Mouse (Mus musculus): Measurements from ENCODE around the gene Rasgrp4.
"Not testable (repeated sequence)": the region's sequence is repeated elsewhere in the genome, so short reads cannot be mapped to it uniquely, and the experiment has no call there.

The Rasgrp4 gene

GRCm38 (mm10) chr7:29134693-29135386 is at the start of gene Rasgrp4:
Gene Rasgrp4, plus strand, starts transcription at chr7:29134851.
- no peak for DNase-seq (ENCODE audit: low spot score in 2 of 2)

- no peak for DNase-seq (ENCODE audit: low spot score in 2 of 2)
Observed at GRCm38 (mm10) chr7:29085981-29086380, 48.7 kb upstream of the Rasgrp4 start.

DNA sequence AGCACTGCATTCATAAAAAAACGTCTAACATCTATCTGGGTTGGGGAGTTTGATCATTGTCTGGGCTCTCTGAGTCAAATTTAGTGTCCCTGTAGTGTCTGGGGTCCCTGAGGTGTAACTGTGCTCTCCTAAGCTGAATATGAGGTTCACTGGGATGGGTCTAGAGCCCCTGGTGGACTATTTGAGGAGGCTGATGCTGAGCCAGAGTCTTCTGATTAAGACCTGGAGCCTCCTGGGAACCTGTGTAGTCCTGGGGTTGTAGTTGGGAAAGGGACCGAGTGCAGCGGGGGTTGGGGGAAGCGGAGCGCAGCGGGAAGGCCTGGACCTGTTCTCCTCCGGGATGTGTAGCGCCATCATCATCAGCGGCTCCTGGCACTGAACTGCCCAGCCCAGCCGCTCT is 47.7 kb upstream of the Rasgrp4 start:
- DNase-seq (ENCODE audit: low spot score in 2 of 2): no peak

GRCm38 (mm10) chr7:29088817-29089216 is 45.8 kb upstream of the Rasgrp4 start:
- no peak for DNase-seq (ENCODE audit: low spot score in 2 of 2)

DNA sequence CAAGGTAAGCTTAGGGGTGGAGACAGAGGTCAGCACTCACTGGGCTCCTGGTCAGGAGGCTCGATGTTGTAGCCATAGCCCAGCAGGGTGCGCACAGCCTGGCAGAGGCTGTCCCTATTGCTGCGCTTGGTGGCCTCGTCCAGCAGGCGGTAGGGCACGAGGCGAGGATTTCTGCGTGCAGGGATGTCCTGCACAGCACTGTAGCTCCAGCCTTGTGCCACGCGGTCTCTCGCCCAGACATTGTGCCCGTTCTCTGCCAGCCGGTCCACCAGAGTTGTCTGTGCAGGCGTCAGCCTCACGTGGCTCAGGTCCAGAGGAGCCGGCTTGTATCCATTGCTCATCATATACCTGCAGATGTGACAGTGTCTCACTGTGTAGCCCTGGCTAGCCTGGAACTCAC is 37.5 kb upstream of the Rasgrp4 start:
- no peak for DNase-seq (ENCODE audit: low spot score in 2 of 2)

DNA sequence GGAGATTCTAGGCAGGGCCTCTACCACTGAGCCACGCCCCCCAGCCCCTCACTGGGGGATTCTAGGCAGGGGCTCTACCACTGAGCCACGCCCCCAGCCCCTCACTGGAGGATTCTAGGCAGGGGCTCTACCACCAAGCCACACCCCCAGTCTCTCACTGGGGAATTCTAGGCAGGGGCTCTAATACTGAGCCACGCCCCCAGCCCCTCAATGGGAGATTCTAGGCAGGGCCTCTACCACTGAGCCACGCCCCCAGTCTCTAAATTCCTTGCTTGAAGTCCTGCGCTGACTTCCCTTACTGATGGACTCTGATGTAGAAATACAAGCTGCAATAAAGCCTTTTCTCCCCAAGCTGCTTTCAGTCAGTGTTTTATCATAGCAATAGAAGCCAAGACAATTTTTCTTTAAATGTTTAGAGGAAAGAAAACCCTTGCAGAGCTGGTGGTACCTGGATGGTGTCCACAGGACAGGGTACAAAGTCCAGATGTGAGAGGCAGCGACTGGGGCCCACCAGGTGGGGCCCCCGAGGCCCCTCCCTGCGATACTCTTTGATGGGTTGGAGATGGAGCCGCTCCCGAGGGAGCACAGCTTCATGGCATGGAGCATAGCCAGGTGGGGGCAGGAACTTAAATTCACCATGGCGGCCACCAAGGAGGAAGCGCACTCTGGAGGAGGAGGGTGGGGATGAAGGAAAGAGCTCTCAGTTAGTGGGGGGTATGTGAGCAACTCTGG is 33.2 kb upstream of the Rasgrp4 start:
- DNase-seq (ENCODE audit: low spot score in 2 of 2): no peak

GRCm38 (mm10) chr7:29108992-29109955 is 25.4 kb upstream of the Rasgrp4 start:
- peak; percentile 34 to 64 for DNase-seq (ENCODE audit: low spot score in 2 of 2)

DNA sequence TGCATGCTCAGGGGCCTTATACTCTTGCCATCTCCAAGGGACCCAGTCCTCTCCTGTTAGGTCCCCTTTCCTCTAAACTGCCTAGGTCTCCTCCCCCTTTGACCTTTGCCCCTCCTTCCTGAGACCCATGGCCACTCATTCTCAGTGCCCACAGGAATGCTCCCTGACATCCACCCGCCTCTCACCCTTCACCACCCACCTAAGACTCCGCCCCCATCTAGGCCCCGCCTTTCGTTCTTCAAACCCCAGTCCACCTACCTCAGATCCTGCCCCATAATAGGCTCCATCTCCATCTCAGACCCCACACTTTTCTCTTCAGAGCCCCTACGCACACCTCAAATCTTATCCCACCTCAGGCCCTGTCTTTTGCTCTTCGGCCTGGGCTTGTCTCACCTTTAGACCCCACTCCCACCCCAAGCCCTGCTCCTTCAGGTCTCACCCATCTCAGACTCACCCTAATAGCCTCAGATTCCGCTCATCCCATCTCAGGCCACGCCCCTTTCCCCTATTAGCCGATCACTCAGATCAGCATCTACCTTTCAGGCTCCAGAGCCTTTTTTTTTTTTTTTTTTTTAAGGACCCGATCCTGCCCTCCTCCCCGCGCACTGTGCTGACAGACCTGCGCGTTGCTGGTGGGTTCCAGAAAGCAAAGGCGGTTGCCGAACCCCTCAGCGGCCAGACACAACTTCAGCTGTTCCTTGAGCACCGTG is 16.4 kb upstream of the Rasgrp4 start:
- DNase-seq (ENCODE audit: low spot score in 2 of 2): no peak

GRCm38 (mm10) chr7:29119526-29119925 is 15.1 kb upstream of the Rasgrp4 start:
- no peak for DNase-seq (ENCODE audit: low spot score in 2 of 2)

- no peak for DNase-seq (ENCODE audit: low spot score in 2 of 2)
Observed at GRCm38 (mm10) chr7:29122821-29123220, 11.8 kb upstream of the Rasgrp4 start.

- no peak for DNase-seq (ENCODE audit: low spot score in 2 of 2)
Observed at GRCm38 (mm10) chr7:29123531-29124358, 10.9 kb upstream of the Rasgrp4 start.

DNA sequence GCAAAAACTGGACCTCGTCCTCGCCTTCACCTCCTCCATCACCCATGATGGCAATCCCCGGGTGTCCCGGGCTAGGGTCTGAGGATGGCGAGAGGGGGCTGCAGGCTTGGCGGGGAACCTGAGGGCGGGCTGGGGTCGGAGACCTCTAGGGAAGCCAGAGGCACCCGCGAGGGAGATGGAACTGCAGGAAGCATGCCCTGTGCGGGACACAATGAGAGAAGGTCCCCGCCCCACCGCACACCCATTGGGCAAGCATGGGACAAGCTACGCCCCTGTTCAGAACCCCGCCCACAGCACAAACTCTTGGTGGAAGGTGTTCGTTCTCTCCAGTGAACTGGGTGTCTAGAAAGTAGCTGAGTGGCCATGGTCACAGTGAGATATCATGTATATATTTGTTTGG is 9.7 kb upstream of the Rasgrp4 start, which contains the start of gene Ryr1:
TSS of gene Ryr1 (minus strand) at position 210 of the 400 bp plus-strand sequence.
- DNase-seq (ENCODE audit: low spot score in 2 of 2): peak in 1 of 2 experiments; percentile 18

- peak; percentile 25 to 26 for DNase-seq (ENCODE audit: low spot score in 2 of 2)
Observed at GRCm38 (mm10) chr7:29126173-29126915, 8.3 kb upstream of the Rasgrp4 start.

DNA sequence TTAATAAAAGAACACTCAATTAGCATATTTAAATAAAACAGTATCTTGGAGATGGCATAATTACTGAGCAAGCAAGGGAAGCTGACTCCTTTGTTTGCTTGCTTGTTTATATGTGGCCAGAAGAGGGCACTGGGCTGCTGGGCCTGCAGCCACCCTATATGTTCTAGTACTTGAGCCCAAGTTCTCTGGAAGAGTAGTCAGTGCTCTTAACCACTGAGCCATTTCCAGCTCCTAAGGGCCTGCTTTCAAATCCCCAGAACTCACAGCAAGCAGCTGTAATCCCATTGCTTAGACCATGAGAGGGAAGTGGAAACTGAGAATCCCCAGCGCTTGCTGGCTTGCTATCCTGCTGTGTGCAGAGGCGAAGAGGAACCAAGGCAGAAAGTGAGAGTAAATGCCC is 5.9 kb upstream of the Rasgrp4 start:
- no peak for DNase-seq (ENCODE audit: low spot score in 2 of 2)

GRCm38 (mm10) chr7:29134230-29134629 is 421 bp upstream of the Rasgrp4 start:
- no peak for DNase-seq (ENCODE audit: low spot score in 2 of 2)

- DNase-seq (ENCODE audit: low spot score in 2 of 2): no peak
Observed at GRCm38 (mm10) chr7:29137429-29137828, 2.8 kb downstream of the Rasgrp4 start.

GRCm38 (mm10) chr7:29139237-29139636 is 4.6 kb downstream of the Rasgrp4 start:
- not testable (repeated sequence) for DNase-seq (ENCODE audit: low spot score in 2 of 2)

DNA sequence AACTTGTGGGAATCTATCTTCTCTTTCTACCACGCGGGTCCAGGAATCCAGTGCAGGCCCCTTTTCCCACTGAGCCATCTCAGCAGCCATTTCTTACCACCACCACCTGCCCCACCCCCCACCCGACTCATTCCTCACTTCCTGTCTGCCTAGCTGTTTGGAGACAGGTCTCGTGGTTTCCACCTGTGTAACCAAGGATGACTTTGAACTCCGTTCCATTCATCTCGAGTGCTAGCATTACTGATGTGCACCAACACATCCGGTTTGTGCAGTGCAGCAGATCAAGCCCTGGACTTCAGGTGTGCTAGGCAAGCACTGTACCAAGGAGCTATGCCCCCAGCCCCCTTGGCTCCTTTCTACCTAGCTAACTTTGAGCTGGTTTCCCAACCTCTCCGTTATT is 6.8 kb downstream of the Rasgrp4 start:
- DNase-seq (ENCODE audit: low spot score in 2 of 2): no peak

- DNase-seq (ENCODE audit: low spot score in 2 of 2): no peak
Observed at GRCm38 (mm10) chr7:29144006-29144405, 9.4 kb downstream of the Rasgrp4 start.
